Comparison of ENCODE assay signal across 25 mouse cellular contexts in the genomic region with DNA sequence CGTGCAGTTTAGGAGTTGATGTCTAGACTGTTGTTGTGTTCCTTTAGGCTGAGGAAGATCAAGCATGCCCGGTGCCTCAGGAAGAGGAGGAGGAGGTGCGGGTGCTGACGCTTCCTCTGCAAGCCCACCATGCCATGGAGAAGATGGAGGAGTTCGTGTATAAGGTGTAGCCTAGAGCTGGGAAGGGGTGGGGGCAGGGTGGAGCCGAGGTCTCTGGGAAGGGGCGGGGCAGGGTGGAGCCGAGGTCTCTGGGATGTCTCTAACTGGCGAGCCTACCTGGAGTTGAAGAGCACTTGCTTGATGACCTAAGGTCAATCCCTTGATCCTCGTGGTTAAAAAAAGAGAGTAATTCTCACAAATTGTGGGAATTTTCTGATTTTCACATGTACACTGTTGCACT. TPM values are rescaled to one million over a fixed set of nuclear protein-coding genes. Genes with fewer than 3 reads are reported as not detected.
A peak's percentile ranks its signal among the peaks of the same experiment; 100 is the strongest.
DNase-seq lines count a peak whose midpoint lies in the region; ATAC-seq and TF ChIP-seq lines count a peak whose summit lies in the region.
"Had no signal": no experiment of that assay in that cellular context is flagged by ENCODE, and none has a peak within 500 bp of the region (broad histone marks: within the 10 kb centered on the region; RNA-seq: fewer than 3 reads in every experiment).

No protein-coding gene starts in this region.

- H3K9ac ChIP-seq in heart, embryonic 12.5 days, result no peak overlapping the region
- no peak overlapping the region for H3K9ac ChIP-seq in liver, postnatal 0 days (replicated peaks)
- H3K9ac ChIP-seq: hindbrain, embryonic 15.5 days; limb, embryonic 13.5 days; midbrain, embryonic 15.5 days had no signal

- DNase-seq in heart, postnatal 4 days, result no peak
- DNase-seq in ES-CJ7 (ENCODE audit: low read depth, low spot score), result peak; percentile 67
- DNase-seq in liver, postnatal 0 days, result peak; percentile 69
- no peak for DNase-seq in gastrocnemius, adult 8-10 months (ENCODE audit: low spot score in 2 of 2)
- DNase-seq in layer of hippocampus, adult 9-11 months, result no peak
- DNase-seq in urinary bladder, adult 2 months (ENCODE audit: low spot score), result no peak
- DNase-seq: cerebellum, adult 11 months; cerebellum, postnatal 36 days; heart, postnatal 10 days; kidney, adult 18-20 months; kidney, postnatal 14 days had no signal

- peaks cover 51% of the 10 kb centered on the region for H3K4me1 ChIP-seq in heart, embryonic 12.5 days (replicated peaks)
- peaks cover 54% of the 10 kb centered on the region for H3K4me1 ChIP-seq in liver, postnatal 0 days (ENCODE audit: insufficient read depth)

- peak; percentile 69 for ATAC-seq in heart, embryonic 12.5 days (ENCODE audit: insufficient number of reproducible peaks, low FRiP score)
- peak; percentile 73 for ATAC-seq in erythroid progenitor cell, adult 5-6 weeks (replicated peaks; ENCODE audit: low FRiP score, poor library complexity, severe bottlenecking)
- no peak; the same call in 1 of the 2 replicates for ATAC-seq in liver, postnatal 0 days
- ATAC-seq: forebrain, embryonic 16.5 days; midbrain, embryonic 15.5 days had no signal

- no peak for TF ChIP-seq CTCF in liver, postnatal 0 days (IDR thresholded peaks at IDR 0.05; ENCODE audit: low read depth)

- no peak overlapping the region for H3K27ac ChIP-seq in heart, embryonic 12.5 days (ENCODE audit: poor library complexity, severe bottlenecking)
- peak overlapping the region; percentile 46; the same call in 1 of the 2 replicates for H3K27ac ChIP-seq in liver, postnatal 0 days (ENCODE audit: low read depth)
- H3K27ac ChIP-seq: embryonic facial prominence, embryonic 10.5 days; hindbrain, embryonic 15.5 days; limb, embryonic 13.5 days; midbrain, embryonic 15.5 days had no signal

- no peaks in the 10 kb centered on the region for H3K9me3 ChIP-seq in heart, embryonic 12.5 days (replicated peaks)
- H3K9me3 ChIP-seq in liver, postnatal 0 days (ENCODE audit: low read length), result no peaks in the 10 kb centered on the region
- H3K9me3 ChIP-seq: embryonic facial prominence, embryonic 10.5 days; hindbrain, embryonic 15.5 days; limb, embryonic 13.5 days; midbrain, embryonic 15.5 days had no signal

- TF ChIP-seq EP300 in liver, postnatal 0 days (IDR thresholded peaks at IDR 0.05; ENCODE audit: low read depth), result no peak

- H3K4me2 ChIP-seq in heart, embryonic 12.5 days, result no peak overlapping the region; the same call in 1 of the 2 replicates
- H3K4me2 ChIP-seq in liver, postnatal 0 days (ENCODE audit: low read depth, low read length), result peak overlapping the region; percentile 15
- H3K4me2 ChIP-seq: hindbrain, embryonic 15.5 days; limb, embryonic 13.5 days; midbrain, embryonic 15.5 days had no signal

- H3K27me3 ChIP-seq in heart, embryonic 12.5 days (replicated peaks), result no peaks in the 10 kb centered on the region
- no peaks in the 10 kb centered on the region for H3K27me3 ChIP-seq in liver, postnatal 0 days (ENCODE audit: insufficient read depth, low read length)
- H3K27me3 ChIP-seq: CH12.LX; hindbrain, embryonic 15.5 days; limb, embryonic 13.5 days; midbrain, embryonic 15.5 days had no signal

- 62% methylated on average over 10 of the region's 10 CpGs for WGBS in heart, embryonic 12.5 days
- 52% methylated on average over 10 of the region's 10 CpGs for WGBS in liver, postnatal 0 days (ENCODE audit: insufficient replicate concordance)

- no peak overlapping the region for H3K4me3 ChIP-seq in heart, embryonic 12.5 days
- no peak overlapping the region for H3K4me3 ChIP-seq in liver, postnatal 0 days (ENCODE audit: low read depth, low read length)
- H3K4me3 ChIP-seq: embryonic facial prominence, embryonic 10.5 days; hindbrain, embryonic 15.5 days; limb, embryonic 13.5 days; midbrain, embryonic 15.5 days had no signal

- peaks cover 61% of the 10 kb centered on the region for H3K36me3 ChIP-seq in heart, embryonic 12.5 days
- peaks cover 60% of the 10 kb centered on the region for H3K36me3 ChIP-seq in liver, postnatal 0 days (replicated peaks; ENCODE audit: insufficient read depth, low read length)

RNA-seq across cellular contexts. Expression of a gene that starts 8.7 kb away (rescaled TPM):
- polyA plus RNA-seq in heart, embryonic 12.5 days (2016; fragmentation: Nextera tagmentation; extraction: Ambion mirVana), result 126 and 134 TPM in 2 replicates
- total RNA-seq in heart, postnatal 4 days (2021), result 100 to 1,000 TPM; 126 to 130 TPM
- 151 and 153 TPM in 2 replicates for total RNA-seq in erythroid progenitor cell, adult 5-6 weeks (2015; ENCODE audit: low replicate concordance)
- 114 and 119 TPM in 2 replicates for total RNA-seq in erythroid progenitor cell, adult 5-6 weeks (2017; ENCODE audit: low replicate concordance)
- polyA plus RNA-seq in liver, postnatal 0 days (2015; fragmentation: Nextera tagmentation; extraction: Ambion mirVana), result 93.5 and 98.9 TPM in 2 replicates
- total RNA-seq in gastrocnemius, adult 8-10 months (2022), result 100 to 1,000 TPM; 196 to 235 (median 208) TPM
- 77.7 and 87.7 TPM in 2 replicates for polyA plus RNA-seq in urinary bladder, adult 2 months (2012; rRNA removed)

RNA-seq across cellular contexts. Expression of a gene that starts 18.6 kb away (rescaled TPM):
- polyA plus RNA-seq in heart, embryonic 12.5 days (2016; fragmentation: Nextera tagmentation; extraction: Ambion mirVana), result 37.6 and 38.8 TPM in 2 replicates
- 10 to 100 TPM; 31.0 to 31.1 TPM for total RNA-seq in heart, postnatal 4 days (2021)
- 22.3 and 39.0 TPM in 2 replicates for total RNA-seq in erythroid progenitor cell, adult 5-6 weeks (2015; ENCODE audit: low replicate concordance)
- total RNA-seq in erythroid progenitor cell, adult 5-6 weeks (2017; ENCODE audit: low replicate concordance), result 12.9 and 30.3 TPM in 2 replicates
- polyA plus RNA-seq in liver, postnatal 0 days (2015; fragmentation: Nextera tagmentation; extraction: Ambion mirVana), result 7.7 and 8.2 TPM in 2 replicates
- 10 to 100 TPM; 79.7 to 98.2 (median 83.9) TPM for total RNA-seq in gastrocnemius, adult 8-10 months (2022)
- 41.1 and 41.7 TPM in 2 replicates for polyA plus RNA-seq in urinary bladder, adult 2 months (2012; rRNA removed)

RNA-seq across cellular contexts. Expression of a gene that starts 31.4 kb away (rescaled TPM):
- polyA plus RNA-seq in heart, embryonic 12.5 days (2016; fragmentation: Nextera tagmentation; extraction: Ambion mirVana), result 18.8 and 20.4 TPM in 2 replicates
- 10 to 100 TPM; 18.5 to 18.7 TPM for total RNA-seq in heart, postnatal 4 days (2021)
- total RNA-seq in erythroid progenitor cell, adult 5-6 weeks (2015; ENCODE audit: low replicate concordance), result 134 TPM in 2 replicates
- total RNA-seq in erythroid progenitor cell, adult 5-6 weeks (2017; ENCODE audit: low replicate concordance), result 126 and 208 TPM in 2 replicates
- 12.3 and 13.2 TPM in 2 replicates for polyA plus RNA-seq in liver, postnatal 0 days (2015; fragmentation: Nextera tagmentation; extraction: Ambion mirVana)
- 10 to 100 TPM; 19.0 to 22.2 (median 19.5) TPM for total RNA-seq in gastrocnemius, adult 8-10 months (2022)
- polyA plus RNA-seq in urinary bladder, adult 2 months (2012; rRNA removed), result 15.2 and 16.3 TPM in 2 replicates

RNA-seq across cellular contexts. Expression of a gene that starts 38.2 kb away (rescaled TPM):
- polyA plus RNA-seq in heart, embryonic 12.5 days (2016; fragmentation: Nextera tagmentation; extraction: Ambion mirVana), result not detected in 2 replicates
- total RNA-seq in heart, postnatal 4 days (2021), result not detected
- not detected in 2 replicates for total RNA-seq in erythroid progenitor cell, adult 5-6 weeks (2015; ENCODE audit: low replicate concordance)
- total RNA-seq in erythroid progenitor cell, adult 5-6 weeks (2017; ENCODE audit: low replicate concordance), result not detected in 2 replicates
- not detected in 2 replicates for polyA plus RNA-seq in liver, postnatal 0 days (2015; fragmentation: Nextera tagmentation; extraction: Ambion mirVana)
- not detected for total RNA-seq in gastrocnemius, adult 8-10 months (2022)
- polyA plus RNA-seq in urinary bladder, adult 2 months (2012; rRNA removed), result not detected in 2 replicates
- total RNA-seq: CH12.LX; gastrocnemius, adult 18-20 months; granulocyte monocyte progenitor cell, adult 5-6 weeks; heart, postnatal 10 days; layer of hippocampus, postnatal 10 days; megakaryocyte progenitor cell, adult 5-6 weeks had no signal
- polyA plus RNA-seq: embryonic facial prominence, embryonic 10.5 days; forebrain, embryonic 16.5 days; hindbrain, embryonic 15.5 days; limb, embryonic 13.5 days; lung, embryonic 16.5 days; midbrain, embryonic 15.5 days; thymus, postnatal 0 days had no signal

Comparison
In these comparisons a context has a peak if more than half of its experiments do, and no peak if none do; other contexts are left out.
1. DNase-seq: peak in ES-CJ7 (single experiment) and liver, postnatal 0 days (single experiment); none in heart, postnatal 4 days (single experiment), gastrocnemius, adult 8-10 months (0 of 2), layer of hippocampus, adult 9-11 months (single experiment) and urinary bladder, adult 2 months (single experiment).
2. RNA of a gene that starts 31.4 kb away (total RNA-seq): 126 to 208 TPM in erythroid progenitor cell, adult 5-6 weeks; 19.0 to 22.2 TPM in gastrocnemius, adult 8-10 months and 18.5 to 18.7 TPM in heart, postnatal 4 days; every median in the first group is over 4 times any median in the second.